Mouse (Mus musculus): ENCODE results near the gene Hoxa7. TPM values are rescaled to one million over a fixed set of nuclear protein-coding genes. Genes with fewer than 3 reads are reported as not detected.

Gene Hoxa7
- total and polyA plus RNA-seq, 2 experiments from 2014 or later, result 1.3 to 2.9 TPM

GRCm38 (mm10) chr6:52214271-52214670 is 7.4 kb downstream of the Hoxa7 start:
- no peak overlapping the region for H3K4me2 ChIP-seq (ENCODE audit: low read depth, low read length)
- TF ChIP-seq CTCF (IDR thresholded peaks at IDR 0.05; ENCODE audit: low read depth), result no peak
- no peaks in the 10 kb centered on the region for H3K4me1 ChIP-seq (ENCODE audit: insufficient read depth, low read length)
- H3K27me3 ChIP-seq (ENCODE audit: insufficient read depth, low read length), result peaks cover 98% of the 10 kb centered on the region
- no peaks in the 10 kb centered on the region for H3K36me3 ChIP-seq (ENCODE audit: insufficient read depth, low read length)
- ATAC-seq, result no peak
- 11% methylated on average over 5 of the region's 5 CpGs for WGBS
- no peak overlapping the region for H3K27ac ChIP-seq
- no peaks in the 10 kb centered on the region for H3K9me3 ChIP-seq (ENCODE audit: low read length)
- no peak overlapping the region for H3K9ac ChIP-seq (replicated peaks; ENCODE audit: low read length)
- no peak for DNase-seq (ENCODE audit: low spot score)
- no peak overlapping the region for H3K4me3 ChIP-seq (ENCODE audit: low read length)

GRCm38 (mm10) chr6:52213119-52213986 is 8.3 kb downstream of the Hoxa7 start, which contains the start of the genes Hoxa3 and Gm28308:
Gene Hoxa3, minus strand, starts transcription at chr6:52213336.
Gene Gm28308, minus strand, starts transcription at chr6:52213339.
- 11% methylated on average over 38 of the region's 38 CpGs for WGBS
- H3K9ac ChIP-seq (replicated peaks; ENCODE audit: low read length), result no peak within 1 kb of the TSS
- TF ChIP-seq CTCF (IDR thresholded peaks at IDR 0.05; ENCODE audit: low read depth), result no peak
- no peak within 1 kb of the TSS for H3K27ac ChIP-seq
- peak within 1 kb of the TSS; percentile 11; the same call in 1 of the 2 replicates for H3K4me3 ChIP-seq (ENCODE audit: low read length)
- H3K27me3 ChIP-seq (ENCODE audit: insufficient read depth, low read length), result peaks cover 98% of the 10 kb centered on the region
- H3K4me2 ChIP-seq (ENCODE audit: low read depth, low read length), result no peak within 1 kb of the TSS
- H3K9me3 ChIP-seq (ENCODE audit: low read length), result no peaks in the 10 kb centered on the region
- no peak for ATAC-seq
- no peak for DNase-seq (ENCODE audit: low spot score)
- no peaks in the 10 kb centered on the region for H3K36me3 ChIP-seq (ENCODE audit: insufficient read depth, low read length)
- H3K4me1 ChIP-seq (ENCODE audit: insufficient read depth, low read length), result no peaks in the 10 kb centered on the region

GRCm38 (mm10) chr6:52212556-52213118 is 9.0 kb downstream of the Hoxa7 start:
- 6% methylated on average over 22 of the region's 22 CpGs for WGBS
- H3K36me3 ChIP-seq (ENCODE audit: insufficient read depth, low read length), result no peaks in the 10 kb centered on the region
- no peak for TF ChIP-seq CTCF (IDR thresholded peaks at IDR 0.05; ENCODE audit: low read depth)
- H3K4me3 ChIP-seq (ENCODE audit: low read length), result peak overlapping the region; percentile 11; the same call in 1 of the 2 replicates
- ATAC-seq (no peak), DNase-seq (ENCODE audit: low spot score) (no peak)
- no peak overlapping the region for H3K27ac ChIP-seq
- H3K9ac ChIP-seq (replicated peaks; ENCODE audit: low read length), result no peak overlapping the region
- H3K27me3 ChIP-seq (ENCODE audit: insufficient read depth, low read length), result peaks cover 96% of the 10 kb centered on the region
- no peaks in the 10 kb centered on the region for H3K4me1 ChIP-seq (ENCODE audit: insufficient read depth, low read length)
- no peak overlapping the region for H3K4me2 ChIP-seq (ENCODE audit: low read depth, low read length)
- no peaks in the 10 kb centered on the region for H3K9me3 ChIP-seq (ENCODE audit: low read length)

- peaks cover 96% of the 10 kb centered on the region for H3K27me3 ChIP-seq (ENCODE audit: insufficient read depth, low read length)
- no peak for DNase-seq (ENCODE audit: low spot score)
- no peaks in the 10 kb centered on the region for H3K9me3 ChIP-seq (ENCODE audit: low read length)
- no peak overlapping the region for H3K27ac ChIP-seq
- H3K9ac ChIP-seq (replicated peaks; ENCODE audit: low read length), result no peak overlapping the region
- H3K4me2 ChIP-seq (ENCODE audit: low read depth, low read length), result peak overlapping the region; percentile 25; the same call in 1 of the 2 replicates
- no peak for TF ChIP-seq CTCF (IDR thresholded peaks at IDR 0.05; ENCODE audit: low read depth)
- no peaks in the 10 kb centered on the region for H3K4me1 ChIP-seq (ENCODE audit: insufficient read depth, low read length)
- 6% methylated on average over 13 of the region's 13 CpGs for WGBS
- no peaks in the 10 kb centered on the region for H3K36me3 ChIP-seq (ENCODE audit: insufficient read depth, low read length)
- ATAC-seq, result no peak
- no peak overlapping the region for H3K4me3 ChIP-seq (ENCODE audit: low read length)
These were observed 9.7 kb downstream of the Hoxa7 start for GRCm38 (mm10) chr6:52211961-52212360.

- Histone ChIP-seq H3K9ac (replicated peaks; ENCODE audit: low read length) (no peak overlapping the region), H3K27ac (no peak overlapping the region), H3K4me3 (ENCODE audit: low read length) (peak overlapping the region; percentile 6; the same call in 1 of the 2 replicates), H3K36me3 (ENCODE audit: insufficient read depth, low read length) (no peaks in the 10 kb centered on the region), H3K4me2 (ENCODE audit: low read depth, low read length) (peak overlapping the region; percentile 25; the same call in 1 of the 2 replicates), H3K27me3 (ENCODE audit: insufficient read depth, low read length) (peaks cover 95% of the 10 kb centered on the region), H3K9me3 (ENCODE audit: low read length) (no peaks in the 10 kb centered on the region), H3K4me1 (ENCODE audit: insufficient read depth, low read length) (no peaks in the 10 kb centered on the region)
- ATAC-seq, result peak; percentile 50
- 1% methylated on average over 37 of the region's 37 CpGs for WGBS
- DNase-seq (ENCODE audit: low spot score), result peak; percentile 90
- peak; percentile 77 for TF ChIP-seq CTCF (IDR thresholded peaks at IDR 0.05; ENCODE audit: low read depth)
These were observed 10.3 kb downstream of the Hoxa7 start for GRCm38 (mm10) chr6:52211170-52211935.

- Histone ChIP-seq H3K9me3 (ENCODE audit: low read length) (no peaks in the 10 kb centered on the region), H3K9ac (replicated peaks; ENCODE audit: low read length) (no peak overlapping the region), H3K4me1 (ENCODE audit: insufficient read depth, low read length) (no peaks in the 10 kb centered on the region), H3K27ac (no peak overlapping the region), H3K4me3 (ENCODE audit: low read length) (peak overlapping the region; percentile 2; the same call in 1 of the 2 replicates), H3K4me2 (ENCODE audit: low read depth, low read length) (no peak overlapping the region), H3K27me3 (ENCODE audit: insufficient read depth, low read length) (peaks cover 86% of the 10 kb centered on the region), H3K36me3 (ENCODE audit: insufficient read depth, low read length) (no peaks in the 10 kb centered on the region)
- TF ChIP-seq CTCF (IDR thresholded peaks at IDR 0.05; ENCODE audit: low read depth), result no peak
- WGBS, result 12% methylated on average over 12 of the region's 12 CpGs
- DNase-seq (ENCODE audit: low spot score) (no peak), ATAC-seq (no peak)
These were observed 12.0 kb downstream of the Hoxa7 start for GRCm38 (mm10) chr6:52209685-52210046.

Measured in hindbrain, postnatal 0 days (tissue).